8 mouse cellular contexts compared by ENCODE assay signal in the genomic region with DNA sequence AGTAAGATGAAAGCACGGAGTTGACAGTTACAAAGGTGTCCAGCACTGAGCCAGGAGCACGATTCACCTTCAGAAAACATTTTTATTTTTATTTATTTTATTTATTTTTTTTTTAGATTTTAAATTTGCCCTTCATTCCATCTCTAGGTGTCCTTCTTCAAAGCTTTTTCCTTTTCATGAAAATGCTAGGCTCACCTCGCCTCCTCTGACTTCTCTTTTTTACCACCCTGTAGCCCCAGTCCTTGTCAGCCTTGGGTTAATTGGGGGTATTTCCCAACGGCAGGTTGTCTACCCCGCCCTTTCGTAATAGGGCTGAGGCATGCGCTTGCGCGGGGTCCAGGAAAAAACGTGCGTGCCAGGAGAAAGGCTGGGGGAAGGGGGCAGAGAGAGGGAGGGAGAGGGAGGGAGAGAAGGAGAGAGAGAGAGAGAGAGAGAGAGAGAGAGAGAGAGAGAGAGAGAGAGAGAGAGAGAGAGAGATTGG. TPM values are rescaled to one million over a fixed set of nuclear protein-coding genes. Genes with fewer than 3 reads are reported as not detected.
DNase-seq lines count a peak whose midpoint lies in the region; ATAC-seq and TF ChIP-seq lines count a peak whose summit lies in the region.

No protein-coding gene starts in this region.

- no peak for DNase-seq in heart, embryonic 10.5 days (ENCODE audit: low spot score)
- DNase-seq in heart, postnatal 14 days = no peak
- DNase-seq in A20 (ENCODE audit: low read depth, low spot score) = peak; percentile 89
- DNase-seq in gastrocnemius, adult 18-20 months (ENCODE audit: low spot score) = no peak
- DNase-seq in testis, postnatal 10 days (ENCODE audit: low spot score) = no peak

- peak overlapping the region; percentile 57 for H3K4me3 ChIP-seq in heart, embryonic 10.5 days
- H3K4me3 ChIP-seq in embryonic facial prominence, embryonic 12.5 days = peak overlapping the region; percentile 29
- H3K4me3 ChIP-seq in intestine, postnatal 0 days (ENCODE audit: low read depth, low read length) = peak overlapping the region; percentile 20; the same call in 1 of the 2 replicates
- peak overlapping the region; percentile 64 for H3K4me3 ChIP-seq in olfactory bulb, adult 2 months (ENCODE audit: insufficient read depth, low read depth, low read length)

- peaks cover 69% of the 10 kb centered on the region for H3K4me1 ChIP-seq in heart, embryonic 10.5 days
- peaks cover 43% of the 10 kb centered on the region for H3K4me1 ChIP-seq in embryonic facial prominence, embryonic 12.5 days
- H3K4me1 ChIP-seq in intestine, postnatal 0 days (replicated peaks; ENCODE audit: control insufficient read depth, insufficient read depth, low read length) = peaks cover 11% of the 10 kb centered on the region
- peaks cover 39% of the 10 kb centered on the region for H3K4me1 ChIP-seq in olfactory bulb, adult 2 months (ENCODE audit: control insufficient read depth, insufficient read depth, low read length)

- peaks cover 68% of the 10 kb centered on the region for H3K27me3 ChIP-seq in heart, embryonic 10.5 days (ENCODE audit: insufficient read depth, poor library complexity, severe bottlenecking)
- H3K27me3 ChIP-seq in embryonic facial prominence, embryonic 12.5 days = peaks cover 74% of the 10 kb centered on the region
- peaks cover 16% of the 10 kb centered on the region for H3K27me3 ChIP-seq in intestine, postnatal 0 days (replicated peaks; ENCODE audit: control insufficient read depth, insufficient read depth, low read length)

- WGBS in heart, embryonic 10.5 days = 11% methylated on average over 11 of the region's 11 CpGs
- WGBS in embryonic facial prominence, embryonic 12.5 days = 12% methylated on average over 11 of the region's 11 CpGs
- WGBS in intestine, postnatal 0 days = 10% methylated on average over 11 of the region's 11 CpGs
- WGBS in olfactory bulb, adult 2 months = 11% methylated on average over 11 of the region's 11 CpGs

- TF ChIP-seq CTCF in intestine, postnatal 0 days (IDR thresholded peaks at IDR 0.05; ENCODE audit: low read depth) = no peak
- TF ChIP-seq CTCF in olfactory bulb, adult 2 months (IDR thresholded peaks at IDR 0.05; ENCODE audit: insufficient read depth, low read depth, low read length) = no peak

- intact Hi-C loops in heart, postnatal 14 days (cut with DNase I) = loop anchor here (1.0 to 10.0 kb wide), 2 partner anchors 80 to 281 kb away; partner anchors contain the start of gene Psmc3ip

- no peak overlapping the region for H3K9ac ChIP-seq in embryonic facial prominence, embryonic 12.5 days
- peak overlapping the region; percentile 42; the same call in 1 of the 2 replicates for H3K9ac ChIP-seq in intestine, postnatal 0 days (ENCODE audit: low read depth, low read length)

- peak overlapping the region; percentile 48 for H3K4me2 ChIP-seq in embryonic facial prominence, embryonic 12.5 days (replicated peaks)
- H3K4me2 ChIP-seq in intestine, postnatal 0 days (replicated peaks; ENCODE audit: low read depth) = peak overlapping the region; percentile 60

- H3K9me3 ChIP-seq in heart, embryonic 10.5 days = no peaks in the 10 kb centered on the region
- no peaks in the 10 kb centered on the region for H3K9me3 ChIP-seq in embryonic facial prominence, embryonic 12.5 days
- no peaks in the 10 kb centered on the region for H3K9me3 ChIP-seq in intestine, postnatal 0 days (ENCODE audit: control insufficient read depth)

- H3K36me3 ChIP-seq in heart, embryonic 10.5 days = no peaks in the 10 kb centered on the region
- no peaks in the 10 kb centered on the region for H3K36me3 ChIP-seq in embryonic facial prominence, embryonic 12.5 days
- H3K36me3 ChIP-seq in intestine, postnatal 0 days (ENCODE audit: control insufficient read depth, insufficient read depth) = no peaks in the 10 kb centered on the region

- H3K27ac ChIP-seq in heart, embryonic 10.5 days = peak overlapping the region; percentile 29; the same call in 1 of the 2 replicates
- H3K27ac ChIP-seq in embryonic facial prominence, embryonic 12.5 days = no peak overlapping the region
- H3K27ac ChIP-seq in intestine, postnatal 0 days (ENCODE audit: low read depth, low read length) = no peak overlapping the region
- 0 out of 2 replicates have a peak overlapping the region, but pooled peaks have one; percentile 31 for H3K27ac ChIP-seq in olfactory bulb, adult 2 months (ENCODE audit: insufficient read depth, low read depth, low read length)

- TF ChIP-seq POLR2A in olfactory bulb, adult 2 months (IDR thresholded peaks at IDR 0.05; ENCODE audit: insufficient read depth, low read depth, low read length) = no peak

- no peak for ATAC-seq in embryonic facial prominence, embryonic 12.5 days (ENCODE audit: insufficient number of reproducible peaks, insufficient read depth, low FRiP score, low TSS enrichment)
- ATAC-seq in intestine, postnatal 0 days = no peak

RNA-seq across cellular contexts. Expression of gene Ccr10, which starts 0.4 kb away (rescaled TPM):
- 0.16 and 0.19 TPM in 2 replicates for polyA plus RNA-seq in heart, embryonic 10.5 days (2016; fragmentation: Nextera tagmentation; extraction: Ambion mirVana)
- not detected for total RNA-seq in heart, postnatal 14 days (2021)
- polyA plus RNA-seq in embryonic facial prominence, embryonic 12.5 days (2016; fragmentation: Nextera tagmentation; extraction: Ambion mirVana) = 0.13 and 0.24 TPM in 2 replicates
- polyA plus RNA-seq in intestine, postnatal 0 days (2015; fragmentation: Nextera tagmentation; extraction: Ambion mirVana) = 0.13 and 0.22 TPM in 2 replicates
- polyA plus RNA-seq in olfactory bulb, adult 2 months (2012; ENCODE audit: insufficient read depth, insufficient read length, low replicate concordance, missing spikeins) = not detected in 2 replicates
- total RNA-seq in gastrocnemius, adult 18-20 months (2021) = not detected

RNA-seq across cellular contexts. Expression of gene Plekhh3, which starts 4.5 kb away (rescaled TPM):
- polyA plus RNA-seq in heart, embryonic 10.5 days (2016; fragmentation: Nextera tagmentation; extraction: Ambion mirVana) = 5.6 and 6.4 TPM in 2 replicates
- total RNA-seq in heart, postnatal 14 days (2021) = 10 to 100 TPM; 26.6 to 26.9 TPM
- polyA plus RNA-seq in embryonic facial prominence, embryonic 12.5 days (2016; fragmentation: Nextera tagmentation; extraction: Ambion mirVana) = 10.3 and 11.9 TPM in 2 replicates
- 7.7 and 7.8 TPM in 2 replicates for polyA plus RNA-seq in intestine, postnatal 0 days (2015; fragmentation: Nextera tagmentation; extraction: Ambion mirVana)
- polyA plus RNA-seq in olfactory bulb, adult 2 months (2012; ENCODE audit: insufficient read depth, insufficient read length, low replicate concordance, missing spikeins) = not detected in 2 replicates
- total RNA-seq in gastrocnemius, adult 18-20 months (2021) = 10 to 100 TPM; 19.4 to 24.2 TPM

RNA-seq across cellular contexts. Expression of gene Cntnap1, which starts 5.4 kb away (rescaled TPM):
- polyA plus RNA-seq in heart, embryonic 10.5 days (2016; fragmentation: Nextera tagmentation; extraction: Ambion mirVana) = 0.39 and 0.44 TPM in 2 replicates
- 1 to 10 TPM; 1.4 to 2.1 TPM for total RNA-seq in heart, postnatal 14 days (2021)
- 0.50 and 0.60 TPM in 2 replicates for polyA plus RNA-seq in embryonic facial prominence, embryonic 12.5 days (2016; fragmentation: Nextera tagmentation; extraction: Ambion mirVana)
- polyA plus RNA-seq in intestine, postnatal 0 days (2015; fragmentation: Nextera tagmentation; extraction: Ambion mirVana) = 5.2 and 6.0 TPM in 2 replicates
- polyA plus RNA-seq in olfactory bulb, adult 2 months (2012; ENCODE audit: insufficient read depth, insufficient read length, low replicate concordance, missing spikeins) = not detected in 2 replicates
- 1 to 10 TPM in 1 of 2 experiments, under 1 TPM in 1; 0.82 to 1.2 TPM for total RNA-seq in gastrocnemius, adult 18-20 months (2021)

RNA-seq across cellular contexts. Expression of gene Tubg2, which starts 20.0 kb away (rescaled TPM):
- polyA plus RNA-seq in heart, embryonic 10.5 days (2016; fragmentation: Nextera tagmentation; extraction: Ambion mirVana) = 3.0 and 4.2 TPM in 2 replicates
- 1 to 10 TPM; 2.2 to 2.9 TPM for total RNA-seq in heart, postnatal 14 days (2021)
- polyA plus RNA-seq in embryonic facial prominence, embryonic 12.5 days (2016; fragmentation: Nextera tagmentation; extraction: Ambion mirVana) = 9.4 and 10.8 TPM in 2 replicates
- polyA plus RNA-seq in intestine, postnatal 0 days (2015; fragmentation: Nextera tagmentation; extraction: Ambion mirVana) = 2.5 and 2.8 TPM in 2 replicates
- polyA plus RNA-seq in olfactory bulb, adult 2 months (2012; ENCODE audit: insufficient read depth, insufficient read length, low replicate concordance, missing spikeins) = not detected in 2 replicates
- total RNA-seq in gastrocnemius, adult 18-20 months (2021) = 1 to 10 TPM; 2.7 to 3.3 TPM

RNA-seq across cellular contexts. Expression of gene Ezh1, which starts 50.6 kb away (rescaled TPM):
- 12.9 and 13.3 TPM in 2 replicates for polyA plus RNA-seq in heart, embryonic 10.5 days (2016; fragmentation: Nextera tagmentation; extraction: Ambion mirVana)
- total RNA-seq in heart, postnatal 14 days (2021) = 10 to 100 TPM; 24.0 to 27.5 TPM
- 15.6 and 17.3 TPM in 2 replicates for polyA plus RNA-seq in embryonic facial prominence, embryonic 12.5 days (2016; fragmentation: Nextera tagmentation; extraction: Ambion mirVana)
- 9.8 and 10.8 TPM in 2 replicates for polyA plus RNA-seq in intestine, postnatal 0 days (2015; fragmentation: Nextera tagmentation; extraction: Ambion mirVana)
- not detected in 2 replicates for polyA plus RNA-seq in olfactory bulb, adult 2 months (2012; ENCODE audit: insufficient read depth, insufficient read length, low replicate concordance, missing spikeins)
- 10 to 100 TPM; 25.3 to 26.3 TPM for total RNA-seq in gastrocnemius, adult 18-20 months (2021)

Comparison
In these comparisons a context has a peak if more than half of its experiments do, and no peak if none do; other contexts are left out.
1. H3K27ac ChIP-seq: peak in heart, embryonic 10.5 days (single experiment) and olfactory bulb, adult 2 months (single experiment); none in embryonic facial prominence, embryonic 12.5 days (single experiment) and intestine, postnatal 0 days (single experiment).
2. Peak in every context shown above with its lines, with median percentiles within 50 percentile points of each other: H3K4me3 ChIP-seq.